Mouse (Mus musculus) stomach, postnatal 0 days (tissue): ENCODE measurements around the gene Pla2g4b. TPM values are rescaled to one million over a fixed set of nuclear protein-coding genes. Genes with fewer than 3 reads are reported as not detected.

Source experiments
- ATAC-seq: fragments of 200-750 bp; cut with Nextera tagmentation; 2 replicates; pipeline ENCODE4 v1.8.0; 2017; ENCODE audit not compliant: low FRiP score, low TSS enrichment
- DNase-seq: peaks from one replicate; pipeline ENCODE4 v3.0.0-alpha.2; 2016; ENCODE audit warnings: low spot score
- H3K27ac ChIP-seq: fragments of 300-500 bp; sonication (generic); replicated peaks from 2 replicates; pipeline ENCODE4 v1.5.1; 2014; ENCODE audit warnings: mild to moderate bottlenecking, control low read depth
- H3K27me3 ChIP-seq: fragments of 300-500 bp; sonication (generic); 2 replicates; pipeline ENCODE4 v1.6.1; 2014; ENCODE audit warnings: low read length; ENCODE audit not compliant: control insufficient read depth, insufficient read depth
- H3K36me3 ChIP-seq: fragments of 300-500 bp; sonication (generic); 2 replicates; pipeline ENCODE4 v1.6.1; 2014; ENCODE audit warnings: low read length, mixed read lengths; ENCODE audit not compliant: control insufficient read depth, insufficient read depth
- H3K4me1 ChIP-seq: fragments of 300-500 bp; sonication (generic); replicated peaks from 2 replicates; pipeline ENCODE4 v1.6.1; 2014; ENCODE audit warnings: antibody characterized with exemption; ENCODE audit not compliant: control insufficient read depth, insufficient read depth
- H3K4me2 ChIP-seq: fragments of 300-500 bp; sonication (generic); replicated peaks from 2 replicates; pipeline ENCODE4 v1.6.1; 2014; ENCODE audit warnings: low read depth, mild to moderate bottlenecking, control low read depth, moderate library complexity
- H3K4me3 ChIP-seq: fragments of 300-500 bp; sonication (generic); 2 replicates; pipeline ENCODE4 v1.5.1; 2014; ENCODE audit warnings: low read depth, low read length, control low read depth
- H3K9ac ChIP-seq: fragments of 300-500 bp; sonication (generic); 2 replicates; pipeline ENCODE4 v1.6.1; 2014; ENCODE audit warnings: mild to moderate bottlenecking, low read length, control low read depth, mixed read lengths
- H3K9me3 ChIP-seq: fragments of 300-500 bp; sonication (generic); 2 replicates; pipeline ENCODE4 v1.6.1; 2016; ENCODE audit warnings: low read length; ENCODE audit not compliant: control insufficient read depth
- CTCF ChIP-seq: IDR thresholded peaks from 2 replicates; pipeline ENCODE4 v1.5.1; 2016; ENCODE audit warnings: antibody characterized with exemption, low read depth, mild to moderate bottlenecking, moderate library complexity
- EP300 ChIP-seq: optimal IDR thresholded peaks from 2 replicates; pipeline ENCODE3; 2016; ENCODE audit warnings: antibody characterized with exemption
- WGBS: fragments of 180-500 bp; shearing (Covaris S2); extraction: QIAGEN DNeasy Blood & Tissue Kit; methylation state at CpG from one replicate; pipeline ENCODE4 v1.1.7; 2014; 5-methylcytosine and 5-hydroxymethylcytosine counted together
- polyA plus RNA-seq: library from polyadenylated mRNA; unstranded; fragments of >200 nt; fragmentation: Nextera tagmentation; extraction: Ambion mirVana; gene quantifications from 2 replicates; pipeline ENCODE4 v1.2.1, GENCODE M21; 2015

Pla2g4b gene
- polyA plus RNA-seq, 1 experiment from 2014 or later, result 8.0 TPM

- no peak for TF ChIP-seq CTCF
- TF ChIP-seq EP300, result no peak
- Histone ChIP-seq H3K4me1 (no peaks in the 10 kb centered on the region), H3K27me3 (no peaks in the 10 kb centered on the region), H3K36me3 (no peaks in the 10 kb centered on the region), H3K27ac (no peak overlapping the region), H3K4me2 (no peak overlapping the region), H3K9me3 (no peaks in the 10 kb centered on the region), H3K9ac (no peak overlapping the region), H3K4me3 (no peak overlapping the region)
- DNase-seq (no peak), ATAC-seq (no peak)
- 70% methylated on average over 8 of the region's 8 CpGs for WGBS
Observed at GRCm38 (mm10) chr2:120069466-120069990, 36.3 kb downstream of the Pla2g4b start.

GRCm38 (mm10) chr2:120074096-120074495 is 40.9 kb downstream of the Pla2g4b start:
- no peak overlapping the region for H3K9ac ChIP-seq
- no peak overlapping the region for H3K4me3 ChIP-seq
- H3K36me3 ChIP-seq, result no peaks in the 10 kb centered on the region
- H3K4me2 ChIP-seq, result no peak overlapping the region
- TF ChIP-seq EP300 (no peak), CTCF (no peak)
- no peak overlapping the region for H3K27ac ChIP-seq
- 81% methylated on average over 4 of the region's 4 CpGs for WGBS
- no peaks in the 10 kb centered on the region for H3K9me3 ChIP-seq
- no peaks in the 10 kb centered on the region for H3K4me1 ChIP-seq
- H3K27me3 ChIP-seq, result no peaks in the 10 kb centered on the region
- ATAC-seq (no peak), DNase-seq (no peak)

GRCm38 (mm10) chr2:120076076-120076705 is 43.0 kb downstream of the Pla2g4b start:
- 1% methylated on average over 36 of the region's 36 CpGs for WGBS
- no peak for TF ChIP-seq EP300
- peak; percentile 82 for TF ChIP-seq CTCF
- Histone ChIP-seq H3K4me1 (no peaks in the 10 kb centered on the region), H3K4me2 (peak overlapping the region; percentile 55), H3K27me3 (no peaks in the 10 kb centered on the region), H3K27ac (no peak overlapping the region), H3K4me3 (peak overlapping the region; percentile 24), H3K9ac (peak overlapping the region; percentile 14; the same call in 1 of the 2 replicates), H3K36me3 (no peaks in the 10 kb centered on the region), H3K9me3 (no peaks in the 10 kb centered on the region)
- ATAC-seq, result peak; percentile 76
- peak; percentile 85 for DNase-seq

- Histone ChIP-seq H3K27ac (no peak overlapping the region), H3K9ac (no peak overlapping the region), H3K9me3 (no peaks in the 10 kb centered on the region), H3K27me3 (no peaks in the 10 kb centered on the region), H3K4me2 (no peak overlapping the region), H3K4me3 (no peak overlapping the region), H3K4me1 (peaks cover 3% of the 10 kb centered on the region; the same call in 1 of the 2 replicates), H3K36me3 (no peaks in the 10 kb centered on the region)
- WGBS, result 67% methylated on average over 2 of the region's 2 CpGs
- DNase-seq, result no peak
- no peak for ATAC-seq
- peak; percentile 25; the same call in 1 of the 2 replicates for TF ChIP-seq CTCF
- TF ChIP-seq EP300, result no peak
Observed at GRCm38 (mm10) chr2:120082416-120082815, 49.2 kb downstream of the Pla2g4b start.

GRCm38 (mm10) chr2:120084593-120085361 is 51.6 kb downstream of the Pla2g4b start:
- Histone ChIP-seq H3K9ac (peak overlapping the region; percentile 23; the same call in 1 of the 2 replicates), H3K4me2 (no peak overlapping the region), H3K27ac (peak overlapping the region; percentile 53), H3K4me3 (no peak overlapping the region), H3K4me1 (peaks cover 3% of the 10 kb centered on the region; the same call in 1 of the 2 replicates), H3K27me3 (no peaks in the 10 kb centered on the region), H3K9me3 (no peaks in the 10 kb centered on the region), H3K36me3 (no peaks in the 10 kb centered on the region)
- peak; percentile 87 for ATAC-seq
- no peak for TF ChIP-seq EP300
- peak; percentile 84 for TF ChIP-seq CTCF
- peak; percentile 85 for DNase-seq
- WGBS, result 45% methylated on average over 14 of the region's 14 CpGs
